Mouse (Mus musculus): ENCODE measurements around the gene Plcb1.

Plcb1 gene

GRCm38 (mm10) chr2:135219406-135219805, 433.5 kb downstream of the Plcb1 start:
- DNase-seq = no peak

- DNase-seq = peak; percentile 68
Observed at GRCm38 (mm10) chr2:135225604-135226025, 439.7 kb downstream of the Plcb1 start.

GRCm38 (mm10) chr2:135230262-135230661, 444.4 kb downstream of the Plcb1 start:
- no peak for DNase-seq

GRCm38 (mm10) chr2:135242662-135243316, 456.9 kb downstream of the Plcb1 start:
- DNase-seq = no peak

GRCm38 (mm10) chr2:135243764-135244163, 457.9 kb downstream of the Plcb1 start:
- no peak for DNase-seq

GRCm38 (mm10) chr2:135249925-135250324, 464.1 kb downstream of the Plcb1 start:
- DNase-seq = peak; percentile 7

- peak; percentile 32 for DNase-seq
Observed at GRCm38 (mm10) chr2:135251821-135252315, 466.0 kb downstream of the Plcb1 start.

- peak; percentile 66 for DNase-seq
Observed at GRCm38 (mm10) chr2:135259136-135259535, 473.3 kb downstream of the Plcb1 start.

GRCm38 (mm10) chr2:135263943-135264342, 478.1 kb downstream of the Plcb1 start:
- DNase-seq = peak; percentile 21

- DNase-seq = peak; percentile 10
Observed at GRCm38 (mm10) chr2:135274949-135275348, 489.1 kb downstream of the Plcb1 start.

- DNase-seq = no peak
Observed at GRCm38 (mm10) chr2:135278506-135278905, 492.6 kb downstream of the Plcb1 start.

- no peak for DNase-seq
Observed at GRCm38 (mm10) chr2:135279026-135279425, 493.2 kb downstream of the Plcb1 start.

- DNase-seq = peak; percentile 5
Observed at GRCm38 (mm10) chr2:135283783-135284182, 497.9 kb downstream of the Plcb1 start.

GRCm38 (mm10) chr2:135296184-135296769, 510.4 kb downstream of the Plcb1 start:
- no peak for DNase-seq

GRCm38 (mm10) chr2:135300480-135300879, 514.6 kb downstream of the Plcb1 start:
- no peak for DNase-seq

- DNase-seq = peak; percentile 18
Observed at GRCm38 (mm10) chr2:135302483-135302882, 516.6 kb downstream of the Plcb1 start.

- no peak for DNase-seq
Observed at GRCm38 (mm10) chr2:135305186-135305585, 519.3 kb downstream of the Plcb1 start.

- no peak for DNase-seq
Observed at GRCm38 (mm10) chr2:135305736-135306471, 520.0 kb downstream of the Plcb1 start.

GRCm38 (mm10) chr2:135306472-135306771, 520.6 kb downstream of the Plcb1 start:
- no peak for DNase-seq

- DNase-seq = no peak
Observed at GRCm38 (mm10) chr2:135307787-135308186, 521.9 kb downstream of the Plcb1 start.

- DNase-seq = no peak
Observed at GRCm38 (mm10) chr2:135315980-135316379, 530.1 kb downstream of the Plcb1 start.

GRCm38 (mm10) chr2:135318136-135318535, 532.3 kb downstream of the Plcb1 start:
- DNase-seq = no peak

GRCm38 (mm10) chr2:135323276-135323954, 537.5 kb downstream of the Plcb1 start:
- no peak for DNase-seq

Measured in lung, postnatal 36 days (tissue).